Mouse (Mus musculus): ENCODE measurements at regions not wholly inside any gene's neighbourhood (a gene's known extent, or its start where the extent isn't known, plus 50 kb on each side); places are given as distances from the start of the nearest gene placed in this dataset.

DNA sequence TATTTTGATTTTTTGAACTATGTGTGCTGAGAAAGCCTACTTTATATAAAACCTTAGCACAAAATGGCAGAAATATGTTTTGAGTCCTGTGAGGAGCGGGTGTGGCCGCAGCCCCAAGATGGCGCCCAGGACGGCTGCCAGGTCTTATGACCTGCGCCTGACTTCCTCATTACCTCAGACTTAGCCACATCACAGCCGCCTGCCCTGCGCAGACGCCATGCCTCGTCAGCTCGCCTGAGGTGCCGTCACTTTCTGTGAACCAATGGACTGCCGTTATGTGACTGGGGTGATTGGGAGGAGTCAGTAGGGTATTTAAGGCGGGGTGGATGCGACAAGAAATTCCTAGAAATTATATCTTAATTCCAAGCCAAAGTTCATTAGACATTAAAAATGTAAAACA is 171.7 kb upstream of the Foxn2 start:
- intact Hi-C loops (cut with DNase I): no loop called here
- TF ChIP-seq CTCF (IDR thresholded peaks at IDR 0.05): no peak
- DNase-seq: no peak
- Histone ChIP-seq H3K27ac (no peak overlapping the region), H3K4me3 (no peak overlapping the region)

DNA sequence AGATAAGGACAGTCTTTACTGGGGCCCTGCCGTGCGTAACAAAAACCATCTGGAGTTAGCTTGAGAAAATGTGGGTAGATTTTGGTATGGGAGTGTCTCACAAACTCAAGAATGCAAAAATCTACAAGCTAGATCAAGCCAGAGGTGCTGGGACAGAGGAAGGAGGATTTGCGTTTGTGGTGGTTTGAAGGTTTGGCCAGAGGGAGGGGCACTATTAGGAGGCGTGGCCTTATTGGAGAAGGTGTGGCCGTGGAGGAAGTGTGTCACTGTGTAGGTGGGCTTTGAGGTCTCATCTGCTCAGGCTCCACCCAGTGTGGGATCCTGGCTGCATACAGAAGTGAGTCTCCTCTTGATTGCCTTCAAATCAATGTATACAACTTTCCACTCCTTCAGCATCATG is 169.6 kb upstream of the Foxn2 start:
- H3K4me3 ChIP-seq: no peak overlapping the region
- TF ChIP-seq CTCF (IDR thresholded peaks at IDR 0.05): no peak
- no peak overlapping the region for H3K27ac ChIP-seq
- intact Hi-C loops (cut with DNase I): no loop called here
- no peak for DNase-seq

- intact Hi-C loops (cut with DNase I): no loop called here
- no peak for TF ChIP-seq CTCF (IDR thresholded peaks at IDR 0.05)
- no peak overlapping the region for H3K27ac ChIP-seq
Measured at GRCm38 (mm10) chr17:88272161-88272560, 168.3 kb upstream of the Foxn2 start.

DNA sequence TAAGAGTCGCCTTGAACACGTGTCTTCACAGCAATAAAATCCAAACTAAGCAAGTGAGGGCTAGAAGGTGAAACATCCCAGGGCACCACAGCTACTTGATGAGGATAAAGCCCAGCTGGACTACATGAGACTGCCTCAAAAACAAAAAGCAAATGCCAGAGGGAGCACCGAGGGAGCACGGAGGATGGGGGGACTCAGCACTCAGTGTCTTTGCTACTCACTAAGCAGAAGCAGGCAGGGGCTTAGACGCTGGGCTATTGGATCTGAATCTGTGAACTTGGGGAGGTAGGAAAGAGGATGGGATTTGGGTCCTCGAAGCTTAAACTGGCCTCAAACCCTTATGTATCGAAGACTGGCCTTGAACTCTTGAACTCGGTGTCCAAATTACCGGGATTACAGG is 167.0 kb upstream of the Foxn2 start:
- Histone ChIP-seq H3K4me3 (no peak overlapping the region), H3K27ac (peak overlapping the region; percentile 73)
- no peak for DNase-seq
- TF ChIP-seq CTCF (IDR thresholded peaks at IDR 0.05): no peak
- intact Hi-C loops (cut with DNase I): no loop called here

More at GRCm38 (mm10) chr17:88272161-88272560, 168.3 kb upstream of the Foxn2 start:
- no peak for DNase-seq
- no peak overlapping the region for H3K4me3 ChIP-seq

DNA sequence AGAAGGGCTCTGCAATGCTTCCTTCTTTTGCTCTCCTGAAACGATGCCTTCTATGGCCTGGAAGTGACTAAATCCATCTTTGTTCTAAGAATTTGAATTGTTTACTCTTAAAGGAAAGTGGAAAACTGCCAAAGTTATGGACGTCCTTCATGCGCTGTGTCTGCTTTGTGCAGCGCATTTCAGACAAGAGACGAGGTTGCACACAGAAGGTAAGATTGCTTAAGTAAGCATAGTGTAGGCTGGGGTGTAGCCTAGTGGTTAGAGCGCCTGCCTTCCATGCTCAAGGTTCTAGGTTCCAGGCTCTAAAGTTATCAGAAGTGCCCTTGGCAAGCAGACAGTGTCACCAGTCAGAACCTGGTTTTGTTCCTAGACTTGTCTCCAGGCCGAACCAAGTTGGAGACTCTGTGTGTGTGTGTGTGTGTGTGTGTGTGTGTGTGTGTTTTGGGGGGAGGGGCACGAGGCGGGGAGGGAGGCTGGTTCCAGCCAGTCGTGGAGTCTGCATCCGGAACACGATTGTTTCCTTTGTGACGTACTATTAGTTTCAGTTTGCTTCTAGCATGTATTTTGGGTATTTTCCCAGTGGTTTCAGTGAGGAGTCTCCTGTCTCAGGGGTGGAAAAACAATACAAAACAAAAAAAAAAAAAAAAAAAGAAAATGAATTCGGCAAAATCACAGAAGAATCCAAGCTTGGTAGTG is 166.4 kb upstream of the Foxn2 start:
- TF ChIP-seq CTCF (IDR thresholded peaks at IDR 0.05): no peak
- peak; percentile 45 for DNase-seq
- intact Hi-C loops (cut with DNase I): no loop called here
- H3K27ac ChIP-seq: peak overlapping the region; percentile 73
- peak overlapping the region; percentile 55 for H3K4me3 ChIP-seq

- no peak for DNase-seq
- Histone ChIP-seq H3K4me3 (peak overlapping the region; percentile 55), H3K27ac (peak overlapping the region; percentile 73)
- no peak for TF ChIP-seq CTCF (IDR thresholded peaks at IDR 0.05)
- intact Hi-C loops (cut with DNase I): loop anchor here (5.0 kb wide), 1 partner anchor 52 kb away; no protein-coding TSS in a partner anchor
Measured at GRCm38 (mm10) chr17:88274720-88275433, 165.6 kb upstream of the Foxn2 start.

GRCm38 (mm10) chr17:88279656-88280055 is 160.9 kb upstream of the Foxn2 start:
- Histone ChIP-seq H3K27ac (no peak overlapping the region), H3K4me3 (no peak overlapping the region)
- intact Hi-C loops (cut with DNase I): loop anchor here (5.0 kb wide), 1 partner anchor 48 kb away; no protein-coding TSS in a partner anchor
- TF ChIP-seq CTCF (IDR thresholded peaks at IDR 0.05): no peak
- no peak for DNase-seq

GRCm38 (mm10) chr17:88282711-88283110 is 157.8 kb upstream of the Foxn2 start:
- Histone ChIP-seq H3K27ac (no peak overlapping the region), H3K4me3 (no peak overlapping the region)
- intact Hi-C loops (cut with DNase I): no loop called here
- DNase-seq: no peak
- no peak for TF ChIP-seq CTCF (IDR thresholded peaks at IDR 0.05)

GRCm38 (mm10) chr17:88284477-88284876 is 156.0 kb upstream of the Foxn2 start:
- intact Hi-C loops (cut with DNase I): no loop called here
- no peak overlapping the region for H3K27ac ChIP-seq
- no peak overlapping the region for H3K4me3 ChIP-seq
- DNase-seq: no peak
- TF ChIP-seq CTCF (IDR thresholded peaks at IDR 0.05): no peak

DNA sequence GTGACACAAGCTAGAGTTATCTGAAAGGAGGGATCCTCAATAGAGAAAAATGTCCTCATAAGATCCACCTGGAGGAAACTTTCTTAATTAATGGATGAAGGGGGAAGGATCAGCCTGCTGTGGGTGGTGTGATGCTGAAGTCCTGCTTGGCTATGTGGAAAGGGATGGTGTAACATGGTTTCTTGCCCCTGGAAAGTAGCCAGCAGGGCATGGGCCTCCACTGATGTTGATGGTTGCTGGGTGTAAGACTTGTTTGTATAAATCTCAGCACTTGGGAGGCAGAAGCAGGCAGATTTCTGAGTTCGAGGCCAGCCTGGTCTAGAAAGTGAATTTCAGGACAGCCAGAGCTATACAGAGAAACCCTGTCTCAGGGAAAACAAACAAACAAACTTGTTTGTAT is 152.7 kb upstream of the Foxn2 start:
- intact Hi-C loops (cut with DNase I): loop anchor here (5.0 kb wide), 1 partner anchor 224 kb away; no protein-coding TSS in a partner anchor
- TF ChIP-seq CTCF (IDR thresholded peaks at IDR 0.05): no peak
- no peak for DNase-seq
- H3K27ac ChIP-seq: no peak overlapping the region
- H3K4me3 ChIP-seq: no peak overlapping the region

- H3K27ac ChIP-seq: peak overlapping the region; percentile 9
- intact Hi-C loops (cut with DNase I): no loop called here
Measured at GRCm38 (mm10) chr17:88297520-88297919, 143.0 kb upstream of the Foxn2 start.

GRCm38 (mm10) chr17:88303991-88304390 is 136.5 kb upstream of the Foxn2 start:
- peak; percentile 65 for TF ChIP-seq CTCF (IDR thresholded peaks at IDR 0.05)
- Histone ChIP-seq H3K27ac (no peak overlapping the region), H3K4me3 (no peak overlapping the region)
- peak; percentile 71 for DNase-seq
- intact Hi-C loops (cut with DNase I): loop anchor here (2.0 kb wide), 1 partner anchor 49 kb away; no protein-coding TSS in a partner anchor

More at GRCm38 (mm10) chr17:88297520-88297919, 143.0 kb upstream of the Foxn2 start:
- DNase-seq: peak; percentile 34
- peak; percentile 37 for TF ChIP-seq CTCF (IDR thresholded peaks at IDR 0.05)
- no peak overlapping the region for H3K4me3 ChIP-seq

DNA sequence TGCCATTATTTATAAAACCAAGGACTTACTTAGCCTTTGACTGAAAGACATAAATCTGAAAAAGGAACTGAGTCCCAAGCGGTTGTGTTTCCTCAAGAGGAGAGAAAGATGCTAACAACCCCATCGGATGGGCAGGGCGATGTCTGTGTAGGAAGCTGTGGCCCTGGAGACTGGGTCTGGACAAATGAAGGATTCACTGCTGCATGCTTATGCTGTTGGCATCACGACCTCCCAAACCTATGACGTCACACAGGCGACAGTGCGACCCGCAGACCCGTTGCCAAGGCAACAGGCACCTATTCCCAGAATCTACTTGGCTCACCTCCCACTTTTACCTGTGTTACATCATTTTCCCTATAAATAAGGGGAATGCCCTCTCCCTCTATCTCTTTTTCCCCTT is 135.3 kb upstream of the Foxn2 start:
- TF ChIP-seq CTCF (IDR thresholded peaks at IDR 0.05): no peak

More for the DNA sequence above, 135.3 kb upstream of the Foxn2 start:
- no peak overlapping the region for H3K27ac ChIP-seq
- intact Hi-C loops (cut with DNase I): loop anchor here (2.0 kb wide), 1 partner anchor 50 kb away; no protein-coding TSS in a partner anchor
- DNase-seq: no peak
- no peak overlapping the region for H3K4me3 ChIP-seq

Data from gastrocnemius, adult 2 months (tissue).